Mouse (Mus musculus): ENCODE data around the gene Pfkfb2.
"Not testable (repeated sequence)": the region's sequence is repeated elsewhere in the genome, so short reads cannot be mapped to it uniquely, and the experiment has no call there.

Pfkfb2 gene

GRCm38 (mm10) chr1:130683905-130684304 lies 45.1 kb downstream of the Pfkfb2 start:
- no peak for DNase-seq

DNA sequence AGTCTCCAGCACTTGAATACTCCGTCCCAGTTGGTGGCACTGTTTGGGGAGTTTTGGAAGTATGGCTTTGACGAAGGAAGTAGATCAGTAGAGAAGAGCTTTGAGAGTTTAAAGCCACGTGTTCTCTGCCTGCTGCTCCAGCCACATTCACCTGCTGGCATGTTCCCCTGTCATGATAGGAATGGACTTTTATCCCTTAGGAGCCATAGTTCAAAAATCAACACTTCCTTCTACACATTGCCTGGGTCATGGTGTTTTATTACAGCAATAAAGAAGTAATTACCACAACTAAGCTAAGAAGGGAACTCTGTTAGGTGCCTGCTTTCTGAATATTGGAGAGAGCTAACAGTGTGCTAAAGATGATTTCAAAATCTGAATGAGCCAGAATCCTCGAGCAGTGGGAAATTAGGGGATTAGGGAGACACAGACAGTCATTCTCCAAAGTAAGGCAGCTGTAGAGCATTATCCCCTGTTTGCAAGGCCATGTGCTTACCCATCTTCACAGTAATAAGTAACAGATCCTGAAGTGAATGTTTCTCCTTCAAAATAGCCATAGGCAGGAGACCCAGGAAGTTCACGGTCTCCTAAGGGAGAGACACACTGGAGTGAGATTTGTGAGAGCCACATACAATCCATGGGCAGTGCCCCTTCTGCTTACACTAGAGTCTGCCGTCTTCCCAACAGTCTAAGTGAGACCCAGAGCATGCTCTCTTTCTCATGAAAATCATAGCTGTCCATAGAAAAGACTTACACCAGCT lies 47.2 kb downstream of the Pfkfb2 start:
- DNase-seq = no peak

DNA sequence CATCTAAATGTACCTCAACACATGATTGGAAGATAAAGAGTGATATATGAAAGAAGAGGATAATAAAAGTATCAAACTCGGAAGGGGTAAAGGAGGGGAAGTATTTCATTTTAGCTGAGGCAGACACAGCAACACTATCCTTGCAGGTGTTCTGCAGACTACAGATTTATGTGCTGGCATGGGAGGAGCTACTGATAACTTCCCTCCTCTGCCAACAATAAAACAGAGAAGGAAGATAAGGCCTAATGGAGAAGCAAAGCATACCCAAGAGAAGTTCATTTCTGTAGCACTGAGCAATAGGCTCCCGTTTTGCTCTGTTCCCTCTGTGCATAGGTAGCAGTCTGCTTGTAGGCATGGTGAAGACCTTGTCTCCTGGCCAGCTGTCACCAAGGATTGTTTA lies 48.0 kb downstream of the Pfkfb2 start:
- DNase-seq = no peak

DNA sequence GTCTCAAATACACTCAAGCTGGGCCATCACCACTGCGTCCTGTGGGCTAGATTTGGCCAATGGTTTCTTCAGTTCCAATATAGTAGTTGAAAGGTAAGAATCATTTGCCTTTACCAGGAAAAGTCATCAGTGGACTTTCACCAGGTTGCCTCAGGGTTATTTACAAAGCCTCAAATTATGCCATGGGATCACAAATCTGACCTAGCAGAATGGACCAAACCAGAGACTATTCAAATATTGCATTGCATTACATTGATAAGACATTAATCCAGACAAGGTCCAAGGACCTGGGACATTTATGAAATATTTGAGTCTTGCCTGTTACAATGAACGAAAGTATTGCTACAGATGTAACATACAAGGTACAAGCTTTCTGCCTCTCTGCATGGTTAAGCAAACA lies 50.5 kb downstream of the Pfkfb2 start:
- no peak for DNase-seq

DNA sequence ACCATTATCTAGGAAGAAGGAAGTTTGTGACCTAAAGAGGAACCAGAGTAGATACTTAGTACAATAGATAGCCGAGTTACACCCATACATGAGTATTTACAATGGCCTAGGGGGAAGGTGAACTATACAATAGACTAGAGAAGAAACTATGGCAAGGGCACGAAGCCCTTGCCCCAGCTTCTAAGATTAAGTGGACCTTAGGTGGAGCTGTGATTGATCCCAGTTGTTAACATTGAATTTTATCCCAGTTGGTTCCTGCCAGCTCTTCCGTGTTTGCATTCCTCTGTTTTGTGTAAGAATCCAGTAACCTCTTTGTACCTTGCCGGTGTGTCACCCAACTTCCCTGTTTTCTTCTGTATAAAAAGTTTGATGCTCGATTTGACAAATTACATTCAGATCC lies 65.5 kb downstream of the Pfkfb2 start:
- DNase-seq = not testable (repeated sequence)

GRCm38 (mm10) chr1:130661454-130661853 lies 67.6 kb downstream of the Pfkfb2 start, which contains the start of gene C4bp:
TSS of gene C4bp (minus strand) at chr1:130661632.
- peak; percentile 2 to 37 for DNase-seq

DNA sequence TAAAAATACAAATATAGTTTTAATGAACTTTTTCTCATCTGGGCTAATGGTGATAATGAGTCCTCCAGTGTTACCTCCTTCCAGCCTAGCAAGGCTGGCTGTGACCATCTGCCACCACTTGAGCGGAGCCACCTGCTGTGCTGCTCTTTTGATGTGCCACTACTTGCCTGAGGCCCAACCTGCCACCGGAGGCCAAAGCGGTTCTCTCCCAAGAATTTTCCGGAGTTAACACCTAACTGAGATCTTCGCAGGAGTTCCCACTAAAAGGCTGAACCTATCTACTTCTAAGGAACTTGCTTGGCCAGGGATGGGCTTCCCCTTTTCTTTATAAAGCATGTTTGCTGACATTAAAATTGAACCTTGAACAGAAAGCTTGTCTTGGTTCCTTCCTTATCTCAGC lies 69.4 kb downstream of the Pfkfb2 start:
- not testable (repeated sequence) for DNase-seq

GRCm38 (mm10) chr1:130644103-130644502 lies 85.0 kb downstream of the Pfkfb2 start:
- DNase-seq = no peak

- DNase-seq = no peak
Observed at GRCm38 (mm10) chr1:130640967-130641366, 88.1 kb downstream of the Pfkfb2 start.

Data from kidney, adult 8-10 months (tissue).